Mouse (Mus musculus): Measurements from ENCODE around the gene Klk11. TPM values are rescaled to one million over a fixed set of nuclear protein-coding genes. Genes with fewer than 3 reads are reported as not detected.

Gene Klk11
- polyA plus RNA-seq, 1 experiment from 2014 or later = 8.7 TPM

Other genes with a start within 250 kb of the Klk11 start
- gene Cd33, start 230.2 kb upstream of the Klk11 start, polyA plus RNA-seq (2015; fragmentation: Nextera tagmentation; extraction: Ambion mirVana) = 2.1 and 2.3 TPM in 2 replicates
- gene Zfp658, start 212.3 kb upstream of the Klk11 start, polyA plus RNA-seq (2015; fragmentation: Nextera tagmentation; extraction: Ambion mirVana) = 2.9 and 3.6 TPM in 2 replicates
- 10.3 and 11.3 TPM in 2 replicates for gene Zfp719, start 195.0 kb upstream of the Klk11 start, polyA plus RNA-seq (2015; fragmentation: Nextera tagmentation; extraction: Ambion mirVana)
- gene Zfp819, start 167.4 kb upstream of the Klk11 start, polyA plus RNA-seq (2015; fragmentation: Nextera tagmentation; extraction: Ambion mirVana) = not detected in 2 replicates
- gene Ceacam18, start 139.9 kb upstream of the Klk11 start, polyA plus RNA-seq (2015; fragmentation: Nextera tagmentation; extraction: Ambion mirVana) = 1.1 and 2.2 TPM in 2 replicates
- gene Siglece, start 114.4 kb upstream of the Klk11 start, polyA plus RNA-seq (2015; fragmentation: Nextera tagmentation; extraction: Ambion mirVana) = 1.7 and 2.0 TPM in 2 replicates
- gene Ctu1, start 102.6 kb upstream of the Klk11 start, polyA plus RNA-seq (2015; fragmentation: Nextera tagmentation; extraction: Ambion mirVana) = 14.3 and 14.7 TPM in 2 replicates
- gene Klk14, start 84.2 kb upstream of the Klk11 start, polyA plus RNA-seq (2015; fragmentation: Nextera tagmentation; extraction: Ambion mirVana) = 0.21 TPM in 1 of 2 replicates, not detected in the other
- 2.0 and 5.5 TPM in 2 replicates for gene Klk13, start 62.0 kb upstream of the Klk11 start, polyA plus RNA-seq (2015; fragmentation: Nextera tagmentation; extraction: Ambion mirVana)
- gene Klk12, start 5.7 kb upstream of the Klk11 start, polyA plus RNA-seq (2015; fragmentation: Nextera tagmentation; extraction: Ambion mirVana) = 0.57 and 2.4 TPM in 2 replicates
- gene Klk10, start 6.4 kb downstream of the Klk11 start, polyA plus RNA-seq (2015; fragmentation: Nextera tagmentation; extraction: Ambion mirVana) = 4.1 and 17.4 TPM in 2 replicates
- 0.17 and 0.77 TPM in 2 replicates for gene Klk9, start 17.3 kb downstream of the Klk11 start, polyA plus RNA-seq (2015; fragmentation: Nextera tagmentation; extraction: Ambion mirVana)
- gene Klk8, start 23.0 kb downstream of the Klk11 start, polyA plus RNA-seq (2015; fragmentation: Nextera tagmentation; extraction: Ambion mirVana) = 17.8 and 24.5 TPM in 2 replicates
- not detected in 2 replicates for gene Klk7, start 36.7 kb downstream of the Klk11 start, polyA plus RNA-seq (2015; fragmentation: Nextera tagmentation; extraction: Ambion mirVana)
- gene Klk6, start 49.9 kb downstream of the Klk11 start, polyA plus RNA-seq (2015; fragmentation: Nextera tagmentation; extraction: Ambion mirVana) = 0.18 and 0.32 TPM in 2 replicates
- not detected in 2 replicates for gene Klk5, start 67.4 kb downstream of the Klk11 start, polyA plus RNA-seq (2015; fragmentation: Nextera tagmentation; extraction: Ambion mirVana)
- not detected in 2 replicates for gene Klk4, start 106.6 kb downstream of the Klk11 start, polyA plus RNA-seq (2015; fragmentation: Nextera tagmentation; extraction: Ambion mirVana)
- gene Klk15, start 159.1 kb downstream of the Klk11 start, polyA plus RNA-seq (2015; fragmentation: Nextera tagmentation; extraction: Ambion mirVana) = not detected in 2 replicates
- gene Klk1b8, start 176.1 kb downstream of the Klk11 start, polyA plus RNA-seq (2015; fragmentation: Nextera tagmentation; extraction: Ambion mirVana) = 1.4 and 1.7 TPM in 2 replicates
- gene Klk1b1, start 192.1 kb downstream of the Klk11 start, polyA plus RNA-seq (2015; fragmentation: Nextera tagmentation; extraction: Ambion mirVana) = not detected in 2 replicates
- not detected in 2 replicates for gene Klk1b9, start 201.5 kb downstream of the Klk11 start, polyA plus RNA-seq (2015; fragmentation: Nextera tagmentation; extraction: Ambion mirVana)
- gene Klk1b11, start 221.3 kb downstream of the Klk11 start, polyA plus RNA-seq (2015; fragmentation: Nextera tagmentation; extraction: Ambion mirVana) = 0.26 TPM in 1 of 2 replicates, not detected in the other
- gene Klk1b26, start 237.6 kb downstream of the Klk11 start, polyA plus RNA-seq (2015; fragmentation: Nextera tagmentation; extraction: Ambion mirVana) = 0.13 TPM in 1 of 2 replicates, not detected in the other

All from stomach, embryonic 15.5 days (tissue).